Mouse (Mus musculus) MEL (cell line): ENCODE results near the gene Gabrp. TPM values are rescaled to one million over a fixed set of nuclear protein-coding genes. Genes with fewer than 3 reads are reported as not detected.

ENCODE experiments used
- DNase-seq: peaks from one replicate; pipeline ENCODE4 v3.0.0; 2011; ENCODE audit warnings: low read depth, low spot score
- H3K27ac ChIP-seq: 2 replicates; pipeline ENCODE4 v1.5.1; 2012; ENCODE audit warnings: low read depth, mild to moderate bottlenecking, control low read depth, low read length, moderate library complexity; ENCODE audit not compliant: control insufficient read depth
- H3K27me3 ChIP-seq, 2 experiments: fragments of 150-350 bp in 1 of 2; sonication (generic) in 1 of 2; 2 replicates each; pipeline ENCODE4 v1.6.1; 2012; ENCODE audit warnings: low read length in 2 of 2, mild to moderate bottlenecking in 2 of 2, improper control_type of control experiment in 1 of 2, moderate library complexity in 1 of 2; ENCODE audit not compliant: insufficient read depth in 2 of 2, control insufficient read depth in 1 of 2
- H3K36me3 ChIP-seq, 2 experiments: 2 replicates each; pipeline ENCODE4 v1.6.1; 2012 to 2014; ENCODE audit warnings: low read length in 2 of 2, improper control_type of control experiment in 1 of 2, inconsistent platforms in 1 of 2, mild to moderate bottlenecking in 1 of 2; ENCODE audit not compliant: insufficient read depth in 2 of 2, control insufficient read depth in 1 of 2
- H3K4me1 ChIP-seq, 2 experiments: fragments of 150-350 bp in 1 of 2; sonication (generic) in 1 of 2; 2 replicates each; pipeline ENCODE4 v1.6.1; 2012; ENCODE audit warnings: low read length in 2 of 2, improper control_type of control experiment in 1 of 2, mild to moderate bottlenecking in 1 of 2; ENCODE audit not compliant: insufficient read depth in 2 of 2, control insufficient read depth in 1 of 2
- H3K4me3 ChIP-seq, 2 experiments: fragments of 150-350 bp in 1 of 2; sonication (generic) in 1 of 2; 2 replicates each; pipeline ENCODE4 v1.5.1; 2012; ENCODE audit warnings: low read depth in 2 of 2, low read length in 2 of 2, mild to moderate bottlenecking in 2 of 2, moderate library complexity in 2 of 2, control low read depth in 1 of 2, improper control_type of control experiment in 1 of 2; ENCODE audit not compliant: control insufficient read depth in 1 of 2, insufficient read depth in 1 of 2
- H3K79me2 ChIP-seq: 2 replicates; pipeline ENCODE4 v1.6.1; 2012; ENCODE audit warnings: mild to moderate bottlenecking, low read length, moderate library complexity; ENCODE audit not compliant: control insufficient read depth, poor library complexity, insufficient read depth
- H3K9ac ChIP-seq: 2 replicates; pipeline ENCODE4 v1.6.1; 2012; ENCODE audit warnings: low read depth, mild to moderate bottlenecking, control low read depth, low read length, moderate library complexity; ENCODE audit not compliant: control insufficient read depth, poor library complexity, severe bottlenecking
- H3K9me3 ChIP-seq: fragments of 150-350 bp; sonication (generic); replicated peaks from 2 replicates; pipeline ENCODE4 v1.6.1; 2012; ENCODE audit warnings: mild to moderate bottlenecking, low read length, improper control_type of control experiment, moderate library complexity; ENCODE audit not compliant: insufficient read depth
- CHD1 ChIP-seq: IDR thresholded peaks from 2 replicates; pipeline ENCODE4 v1.6.1; 2012; ENCODE audit warnings: low read depth, mild to moderate bottlenecking, inconsistent platforms, low read length, improper control_type of control experiment
- E2F4 ChIP-seq: IDR thresholded peaks from 2 replicates; pipeline ENCODE4 v1.6.1; 2011; ENCODE audit warnings: low read depth, low read length, improper control_type of control experiment, borderline replicate concordance
- ELF1 ChIP-seq: IDR thresholded peaks from 2 replicates; pipeline ENCODE4 v1.6.1; 2014; ENCODE audit warnings: low read depth, mild to moderate bottlenecking, inconsistent platforms, low read length, improper control_type of control experiment, moderate library complexity
- ETS1 ChIP-seq: IDR thresholded peaks from 2 replicates; pipeline ENCODE4 v1.6.1; 2012; ENCODE audit warnings: low read depth, mild to moderate bottlenecking, inconsistent platforms, low read length, improper control_type of control experiment, moderate library complexity
- GABPA ChIP-seq: IDR thresholded peaks from 2 replicates; pipeline ENCODE4 v1.6.1; 2012; ENCODE audit warnings: low read depth, mild to moderate bottlenecking, inconsistent platforms, low read length, improper control_type of control experiment, moderate library complexity
- GATA1 ChIP-seq: IDR thresholded peaks from 2 replicates; pipeline ENCODE4 v1.6.1; 2011; ENCODE audit warnings: low read depth, low read length, improper control_type of control experiment
- HCFC1 ChIP-seq: IDR thresholded peaks from 2 replicates; pipeline ENCODE4 v1.6.1; 2012; ENCODE audit warnings: low read depth, mild to moderate bottlenecking, inconsistent platforms, low read length, improper control_type of control experiment, moderate library complexity
- JUND ChIP-seq: IDR thresholded peaks from 2 replicates; pipeline ENCODE4 v1.6.1; 2011; ENCODE audit warnings: low read depth, mild to moderate bottlenecking, improper control_type of control experiment, low read length
- KAT2A ChIP-seq: conservative IDR thresholded peaks from 2 replicates; pipeline ENCODE4 v1.6.1; 2012; ENCODE audit warnings: low read depth, low read length, improper control_type of control experiment, inconsistent platforms
- MAFK ChIP-seq: IDR thresholded peaks from 2 replicates; pipeline ENCODE4 v1.6.1; 2011; ENCODE audit warnings: low read depth, mild to moderate bottlenecking, low read length, improper control_type of control experiment, borderline replicate concordance
- MYC ChIP-seq: IDR thresholded peaks from 2 replicates; pipeline ENCODE4 v1.6.1; 2011; ENCODE audit warnings: low read depth, mild to moderate bottlenecking, low read length, improper control_type of control experiment, moderate library complexity
- NELFE ChIP-seq: IDR thresholded peaks from 2 replicates; pipeline ENCODE4 v1.6.1; 2011; ENCODE audit warnings: low read depth, low read length, improper control_type of control experiment
- NRF1 ChIP-seq: IDR thresholded peaks from 2 replicates; pipeline ENCODE4 v1.6.1; 2014; ENCODE audit warnings: low read depth, mild to moderate bottlenecking, inconsistent platforms, low read length, improper control_type of control experiment, moderate library complexity; ENCODE audit not compliant: poor library complexity, insufficient read depth, severe bottlenecking
- POLR2A ChIP-seq, 2 experiments: IDR thresholded peaks; 2 replicates each; pipeline ENCODE4 v1.6.1; 2011 to 2012; ENCODE audit warnings: low read length in 2 of 2, mild to moderate bottlenecking in 2 of 2, control low read depth in 1 of 2, improper control_type of control experiment in 1 of 2, low read depth in 1 of 2, moderate library complexity in 1 of 2; ENCODE audit not compliant: control insufficient read depth in 1 of 2, insufficient read depth in 1 of 2, poor library complexity in 1 of 2
- POLR2AphosphoS2 ChIP-seq: IDR thresholded peaks from 2 replicates; pipeline ENCODE4 v1.6.1; 2011; ENCODE audit warnings: low read length, improper control_type of control experiment
- POLR2AphosphoS5 ChIP-seq: IDR thresholded peaks from 2 replicates; pipeline ENCODE4 v1.6.1; 2012; ENCODE audit warnings: low read depth, borderline replicate concordance, mild to moderate bottlenecking, inconsistent platforms, low read length, moderate library complexity, mixed read lengths
- RAD21 ChIP-seq: IDR thresholded peaks from 2 replicates; pipeline ENCODE4 v1.6.1; 2011; ENCODE audit warnings: mild to moderate bottlenecking, low read depth, low read length, improper control_type of control experiment
- TAL1 ChIP-seq: IDR thresholded peaks from 2 replicates; pipeline ENCODE4 v1.6.1; 2012; ENCODE audit warnings: mild to moderate bottlenecking, inconsistent platforms, low read length, moderate library complexity, mixed read lengths
- USF1 ChIP-seq: IDR thresholded peaks from 2 replicates; pipeline ENCODE4 v1.6.1; 2014; ENCODE audit warnings: low read depth, mild to moderate bottlenecking, inconsistent platforms, low read length, improper control_type of control experiment, moderate library complexity
- ZC3H11A ChIP-seq: IDR thresholded peaks from 2 replicates; pipeline ENCODE4 v1.6.1; 2012; ENCODE audit warnings: low read depth, mild to moderate bottlenecking, inconsistent platforms, low read length, improper control_type of control experiment
- ZKSCAN1 ChIP-seq: IDR thresholded peaks from 2 replicates; pipeline ENCODE4 v1.6.1; 2012; ENCODE audit warnings: low read depth, mild to moderate bottlenecking, inconsistent platforms, low read length, improper control_type of control experiment, moderate library complexity
- ZNF384 ChIP-seq: IDR thresholded peaks from 2 replicates; pipeline ENCODE4 v1.6.1; 2012; ENCODE audit warnings: low read depth, mild to moderate bottlenecking, inconsistent platforms, low read length, improper control_type of control experiment
- polyA plus RNA-seq, 2 experiments: library from polyadenylated mRNA; stranded (reverse) in 1 of 2; unstranded in 1 of 2; fragments of >175 nt in 1 of 2; fragments of >200 nt in 1 of 2; gene quantifications; 2 replicates each; pipeline versions ENCODE4 v1.2.1 to v1.2.4; 2012; ENCODE audit warnings: low replicate concordance in 2 of 2, low read depth in 1 of 2; ENCODE audit not compliant: insufficient read length in 2 of 2, insufficient read depth in 1 of 2, missing spikeins in 1 of 2
- total RNA-seq: library from RNA; depleted of rRNA; stranded (reverse); fragments of 300-350 nt; gene quantifications from 2 replicates; pipeline ENCODE4 v1.2.3, GENCODE M21; 2012; rRNA removed

The Gabrp gene
- not detected in 2 replicates for total RNA-seq
- not detected for polyA plus RNA-seq

DNA sequence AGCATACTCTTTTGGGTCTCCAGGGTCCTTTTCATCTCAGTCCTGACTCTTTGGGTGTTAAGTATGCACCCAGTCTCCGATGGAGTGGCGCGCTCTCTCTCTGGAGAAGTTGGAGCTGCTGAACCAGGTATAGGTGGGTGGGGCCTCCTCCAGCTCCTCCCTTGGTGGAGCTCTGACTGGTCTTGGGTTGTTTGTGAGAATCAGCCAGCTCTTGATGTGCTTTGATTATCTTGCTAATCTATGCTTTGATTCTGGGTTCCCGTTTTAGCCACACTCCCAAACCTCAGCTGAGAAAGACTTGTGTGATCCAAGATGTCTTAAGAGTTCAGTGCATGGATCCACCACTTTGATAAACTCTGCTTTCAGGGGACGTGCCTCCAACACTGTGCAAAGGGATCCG lies at the start of gene Gabrp:
TSS of gene Gabrp (minus strand) at position 101 of the 400 bp plus-strand sequence.
- H3K36me3 ChIP-seq: no peaks in the 10 kb centered on the region
- H3K27me3 ChIP-seq: no peaks in the 10 kb centered on the region
- H3K4me1 ChIP-seq: no peaks in the 10 kb centered on the region
- DNase-seq: no peak
- H3K79me2 ChIP-seq: no peaks in the 10 kb centered on the region
- H3K4me3 ChIP-seq: no peak within 1 kb of the TSS
- no peak within 1 kb of the TSS for H3K9ac ChIP-seq
- no peaks in the 10 kb centered on the region for H3K9me3 ChIP-seq
- H3K27ac ChIP-seq: no peak within 1 kb of the TSS
- TF ChIP-seq NELFE: no peak
- TF ChIP-seq GABPA: no peak
- no peak for TF ChIP-seq USF1
- no peak for TF ChIP-seq POLR2AphosphoS2
- no peak for TF ChIP-seq ZKSCAN1
- TF ChIP-seq POLR2AphosphoS5: no peak
- TF ChIP-seq ZC3H11A: no peak
- TF ChIP-seq CHD1: no peak
- TF ChIP-seq ELF1: no peak
- no peak for TF ChIP-seq ETS1
- no peak for TF ChIP-seq ZNF384
- TF ChIP-seq GATA1: no peak
- no peak for TF ChIP-seq RAD21
- no peak for TF ChIP-seq KAT2A
- no peak for TF ChIP-seq TAL1
- no peak for TF ChIP-seq MYC
- TF ChIP-seq MAFK: no peak
- no peak for TF ChIP-seq HCFC1
- TF ChIP-seq NRF1: no peak
- no peak for TF ChIP-seq POLR2A (IDR thresholded peaks at IDR 0.05; ENCODE audit: control insufficient read depth in 1 of 2, insufficient read depth in 1 of 2, low read depth in 1 of 2, low read length in 2 of 2, poor library complexity in 1 of 2)

DNA sequence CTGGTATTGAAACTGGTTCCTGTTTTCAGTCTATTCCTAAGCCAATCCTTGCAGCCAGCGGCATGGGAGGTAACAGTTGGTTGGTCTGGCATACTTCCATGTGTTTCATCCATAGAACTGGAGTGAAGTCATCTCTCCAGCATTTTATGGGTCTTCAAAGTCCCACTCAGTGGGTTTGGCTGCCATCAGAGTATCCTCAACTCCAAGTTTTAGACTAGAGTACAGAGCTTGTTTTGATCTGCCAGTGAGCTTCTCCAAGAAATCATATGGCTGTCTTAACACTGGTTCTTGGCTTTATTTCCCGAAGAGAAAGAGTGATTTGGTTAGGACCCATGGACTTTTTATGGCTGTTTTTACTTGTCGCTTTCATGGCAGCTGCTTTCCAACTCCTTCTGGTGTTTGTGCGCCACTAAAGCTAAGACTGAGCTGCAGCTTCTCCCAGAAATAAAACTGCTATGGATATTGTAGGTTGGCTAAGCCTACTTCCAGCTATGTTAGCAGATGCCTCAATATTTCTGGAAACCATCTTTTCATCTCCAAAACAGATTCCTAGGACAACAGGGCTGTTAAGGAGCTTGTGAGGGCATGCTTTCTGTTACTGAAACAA lies 48.5 kb upstream of the Gabrp start:
- no peak overlapping the region for H3K27ac ChIP-seq
- no peak overlapping the region for H3K9ac ChIP-seq
- TF ChIP-seq GABPA (no peak), GATA1 (no peak), JUND (no peak), E2F4 (no peak)
- H3K4me3 ChIP-seq: no peak overlapping the region
- no peaks in the 10 kb centered on the region for H3K79me2 ChIP-seq
- H3K36me3 ChIP-seq: no peaks in the 10 kb centered on the region
- H3K4me1 ChIP-seq: no peaks in the 10 kb centered on the region
- no peaks in the 10 kb centered on the region for H3K9me3 ChIP-seq
- no peak for DNase-seq
- no peaks in the 10 kb centered on the region for H3K27me3 ChIP-seq
